Mouse (Mus musculus): ENCODE measurements around the gene Dok7. TPM values are rescaled to one million over a fixed set of nuclear protein-coding genes. Genes with fewer than 3 reads are reported as not detected.

Dok7 gene
- polyA plus RNA-seq (2014; fragmentation: Nextera tagmentation; extraction: Ambion mirVana): 2.8 and 3.3 TPM in 2 replicates

DNA sequence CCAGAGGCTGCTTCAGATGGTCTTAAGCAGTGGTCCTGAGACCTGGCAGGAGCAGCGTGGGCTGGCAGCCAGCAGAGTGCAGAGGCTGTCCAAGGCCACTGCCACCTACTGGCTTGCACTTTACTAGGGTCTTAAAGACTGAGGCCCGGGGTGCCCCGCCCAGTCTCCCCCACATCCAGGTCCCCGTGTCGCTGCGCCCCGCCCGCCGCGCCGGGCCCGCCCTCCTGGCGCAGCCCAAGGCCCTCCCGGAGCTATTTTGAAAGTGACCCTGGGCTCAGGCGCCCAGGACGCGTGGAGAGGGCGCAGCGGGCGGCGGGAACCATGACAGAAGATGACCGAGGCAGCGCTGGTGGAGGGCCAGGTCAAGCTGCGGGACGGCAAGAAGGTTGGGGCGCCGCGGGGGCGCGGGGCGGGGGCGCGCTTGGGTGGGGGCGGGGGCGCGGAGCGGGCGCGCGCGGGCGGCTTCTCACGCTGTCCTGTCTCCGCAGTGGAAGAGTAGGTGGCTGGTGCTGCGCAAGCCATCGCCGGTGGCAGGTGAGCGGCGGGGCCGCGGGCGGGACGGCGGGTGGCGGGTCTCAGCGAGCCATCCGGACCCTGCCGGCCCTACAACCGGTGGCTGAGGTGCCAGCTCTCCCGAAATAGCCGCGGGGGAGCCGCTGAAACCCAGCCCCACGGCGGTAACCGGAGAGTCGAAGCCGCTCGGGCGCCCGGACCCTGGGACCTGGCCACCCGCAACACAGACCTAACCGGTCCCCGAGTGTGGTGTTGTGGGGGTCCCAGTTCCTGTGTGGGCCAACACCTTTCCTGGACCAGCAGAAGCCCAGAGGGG is at the start of gene Dok7:
Gene Dok7 (plus strand): TSS at position 163 of the 829 bp plus-strand sequence.
- peak; percentile 55; the same call in 1 of the 2 replicates for ATAC-seq (replicated peaks; ENCODE audit: insufficient number of reproducible peaks, low FRiP score, low TSS enrichment)
- Histone ChIP-seq H3K4me2 (peak within 1 kb of the TSS; percentile 93), H3K27ac (ENCODE audit: low read depth, low read length) (no peak within 1 kb of the TSS), H3K36me3 (ENCODE audit: control insufficient read depth, insufficient read depth, low read length) (no peaks in the 10 kb centered on the region), H3K4me3 (ENCODE audit: low read depth, low read length) (peak within 1 kb of the TSS; percentile 67), H3K27me3 (ENCODE audit: control insufficient read depth, insufficient read depth, low read length) (peaks cover 43% of the 10 kb centered on the region), H3K9ac (ENCODE audit: low read depth, low read length) (peak within 1 kb of the TSS; percentile 76), H3K9me3 (replicated peaks; ENCODE audit: control insufficient read depth, low read length) (no peaks in the 10 kb centered on the region), H3K4me1 (ENCODE audit: control insufficient read depth, insufficient read depth, low read length) (peaks cover 22% of the 10 kb centered on the region)
- 2% methylated on average over 64 of the region's 74 CpGs for WGBS (ENCODE audit: insufficient replicate concordance)

DNA sequence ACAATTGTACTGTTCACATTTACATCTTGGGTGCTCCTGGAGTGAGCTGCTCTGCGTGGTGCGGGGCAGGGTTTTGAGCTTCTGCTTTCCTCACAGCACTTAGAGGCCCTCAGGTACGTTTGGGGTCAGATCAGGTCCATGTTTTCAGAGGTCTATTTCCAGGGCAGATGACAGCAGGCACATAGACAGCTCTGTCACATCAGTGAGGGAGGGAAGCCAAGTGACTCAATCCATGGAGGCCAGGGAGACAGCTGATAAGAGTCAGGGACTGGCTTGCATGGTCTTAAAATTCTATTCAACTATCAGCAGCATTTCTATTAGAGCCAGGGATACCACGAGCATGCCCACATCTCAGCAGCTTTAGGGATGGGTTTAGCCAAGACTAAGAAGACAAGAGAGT is 47.4 kb upstream of the Dok7 start:
- Histone ChIP-seq H3K27me3 (ENCODE audit: control insufficient read depth, insufficient read depth, low read length) (no peaks in the 10 kb centered on the region), H3K9ac (ENCODE audit: low read depth, low read length) (no peak overlapping the region), H3K36me3 (ENCODE audit: control insufficient read depth, insufficient read depth, low read length) (peaks cover 5% of the 10 kb centered on the region), H3K27ac (ENCODE audit: low read depth, low read length) (no peak overlapping the region), H3K4me1 (ENCODE audit: control insufficient read depth, insufficient read depth, low read length) (peaks cover 6% of the 10 kb centered on the region), H3K4me2 (no peak overlapping the region), H3K4me3 (ENCODE audit: low read depth, low read length) (no peak overlapping the region), H3K9me3 (replicated peaks; ENCODE audit: control insufficient read depth, low read length) (no peaks in the 10 kb centered on the region)
- WGBS (ENCODE audit: insufficient replicate concordance): 71% methylated on average over 4 of the region's 4 CpGs
- no peak for ATAC-seq (replicated peaks; ENCODE audit: insufficient number of reproducible peaks, low FRiP score, low TSS enrichment)

DNA sequence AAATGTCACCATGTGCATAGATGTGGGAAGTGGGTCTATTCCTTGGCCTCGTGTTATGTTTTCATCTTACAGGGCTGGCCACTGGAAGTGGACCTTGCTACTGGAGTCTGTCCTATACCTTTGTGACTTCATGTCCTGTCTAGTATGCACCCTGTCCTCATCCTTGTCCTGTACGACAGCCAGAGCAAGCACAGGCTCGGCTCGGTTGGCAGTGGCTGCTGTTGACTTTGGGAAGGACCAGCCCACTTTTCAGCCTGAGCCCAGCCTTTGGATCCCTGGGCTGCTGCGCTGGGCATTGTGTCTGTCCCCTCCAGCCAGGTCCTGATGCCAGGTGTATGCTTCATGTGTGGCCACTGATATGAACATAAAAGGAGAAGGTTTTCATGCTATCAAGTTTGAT is 45.9 kb upstream of the Dok7 start:
- WGBS (ENCODE audit: insufficient replicate concordance): 67% methylated on average over 5 of the region's 5 CpGs
- Histone ChIP-seq H3K9me3 (replicated peaks; ENCODE audit: control insufficient read depth, low read length) (no peaks in the 10 kb centered on the region), H3K27ac (ENCODE audit: low read depth, low read length) (no peak overlapping the region), H3K9ac (ENCODE audit: low read depth, low read length) (no peak overlapping the region), H3K4me2 (no peak overlapping the region), H3K4me1 (ENCODE audit: control insufficient read depth, insufficient read depth, low read length) (peaks cover 6% of the 10 kb centered on the region), H3K4me3 (ENCODE audit: low read depth, low read length) (no peak overlapping the region), H3K27me3 (ENCODE audit: control insufficient read depth, insufficient read depth, low read length) (no peaks in the 10 kb centered on the region), H3K36me3 (ENCODE audit: control insufficient read depth, insufficient read depth, low read length) (peaks cover 5% of the 10 kb centered on the region; the same call in 1 of the 2 replicates)
- ATAC-seq (replicated peaks; ENCODE audit: insufficient number of reproducible peaks, low FRiP score, low TSS enrichment): no peak

DNA sequence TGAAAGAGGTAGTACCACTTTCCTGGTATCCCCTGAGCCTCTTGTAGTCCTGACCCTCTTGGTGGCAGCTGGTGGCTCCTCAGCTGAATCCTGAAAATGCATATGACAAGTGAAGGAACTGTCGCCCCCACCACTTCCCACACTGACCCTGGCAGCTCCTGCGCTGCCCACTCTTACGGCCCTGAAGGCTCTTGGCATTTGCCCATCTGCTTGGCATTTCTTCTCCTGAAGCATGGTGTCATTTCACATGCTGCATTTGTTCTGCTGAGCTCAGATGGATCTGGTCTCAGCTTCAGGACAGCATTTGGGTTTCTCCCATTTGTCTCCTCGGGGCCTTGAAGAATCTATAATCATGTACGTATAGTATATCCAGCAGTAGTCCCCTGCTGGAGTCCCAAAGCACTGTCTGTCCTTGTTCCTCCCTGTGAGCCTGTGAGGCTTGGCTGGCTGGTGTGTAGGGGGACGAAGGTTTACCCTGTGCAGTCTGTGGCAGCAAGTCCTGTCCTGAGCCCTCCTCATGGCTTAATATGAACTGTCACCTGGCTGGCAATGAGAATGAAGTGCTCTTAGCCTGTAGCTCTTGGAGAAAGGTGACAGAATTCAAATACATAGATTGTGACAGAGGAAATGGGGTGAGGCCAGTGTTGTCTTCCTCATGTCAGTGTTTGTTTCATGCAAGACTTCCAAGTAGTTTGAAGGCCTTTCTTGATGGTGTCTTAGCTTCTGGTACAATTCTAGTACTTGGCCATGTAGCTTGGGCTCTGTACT is 45.2 kb upstream of the Dok7 start:
- H3K4me2 ChIP-seq: no peak overlapping the region
- 92% methylated on average over 6 of the region's 6 CpGs for WGBS (ENCODE audit: insufficient replicate concordance)
- no peaks in the 10 kb centered on the region for H3K9me3 ChIP-seq (replicated peaks; ENCODE audit: control insufficient read depth, low read length)
- H3K4me1 ChIP-seq (ENCODE audit: control insufficient read depth, insufficient read depth, low read length): peaks cover 6% of the 10 kb centered on the region
- peaks cover 5% of the 10 kb centered on the region; the same call in 1 of the 2 replicates for H3K36me3 ChIP-seq (ENCODE audit: control insufficient read depth, insufficient read depth, low read length)
- no peak for ATAC-seq (replicated peaks; ENCODE audit: insufficient number of reproducible peaks, low FRiP score, low TSS enrichment)
- H3K27me3 ChIP-seq (ENCODE audit: control insufficient read depth, insufficient read depth, low read length): no peaks in the 10 kb centered on the region
- H3K4me3 ChIP-seq (ENCODE audit: low read depth, low read length): no peak overlapping the region
- H3K9ac ChIP-seq (ENCODE audit: low read depth, low read length): no peak overlapping the region
- no peak overlapping the region for H3K27ac ChIP-seq (ENCODE audit: low read depth, low read length)

DNA sequence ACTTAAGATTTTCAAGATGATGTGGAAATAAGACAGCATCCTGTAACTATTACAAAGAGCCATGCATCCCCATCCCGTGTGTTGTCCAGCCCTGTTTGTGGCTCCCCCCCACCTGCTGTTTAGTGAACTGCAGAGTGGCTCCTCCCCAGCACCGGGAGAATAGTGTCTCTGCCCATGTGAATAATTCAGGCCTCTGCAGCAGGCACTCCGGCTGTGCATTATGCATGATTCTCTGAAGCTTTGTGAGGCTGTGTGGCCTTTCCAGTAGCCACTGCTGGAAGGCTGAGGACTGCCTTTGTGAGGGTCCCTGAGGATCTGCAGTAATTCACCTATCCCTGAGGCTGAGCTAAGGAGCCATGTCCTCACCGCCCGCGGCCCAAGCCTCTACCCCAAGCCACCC is 42.5 kb upstream of the Dok7 start:
- 79% methylated on average over 6 of the region's 6 CpGs for WGBS (ENCODE audit: insufficient replicate concordance)
- Histone ChIP-seq H3K36me3 (ENCODE audit: control insufficient read depth, insufficient read depth, low read length) (0 out of 2 replicates have a peak, but pooled peaks cover 2% of the 10 kb centered on the region), H3K27me3 (ENCODE audit: control insufficient read depth, insufficient read depth, low read length) (no peaks in the 10 kb centered on the region)

DNA sequence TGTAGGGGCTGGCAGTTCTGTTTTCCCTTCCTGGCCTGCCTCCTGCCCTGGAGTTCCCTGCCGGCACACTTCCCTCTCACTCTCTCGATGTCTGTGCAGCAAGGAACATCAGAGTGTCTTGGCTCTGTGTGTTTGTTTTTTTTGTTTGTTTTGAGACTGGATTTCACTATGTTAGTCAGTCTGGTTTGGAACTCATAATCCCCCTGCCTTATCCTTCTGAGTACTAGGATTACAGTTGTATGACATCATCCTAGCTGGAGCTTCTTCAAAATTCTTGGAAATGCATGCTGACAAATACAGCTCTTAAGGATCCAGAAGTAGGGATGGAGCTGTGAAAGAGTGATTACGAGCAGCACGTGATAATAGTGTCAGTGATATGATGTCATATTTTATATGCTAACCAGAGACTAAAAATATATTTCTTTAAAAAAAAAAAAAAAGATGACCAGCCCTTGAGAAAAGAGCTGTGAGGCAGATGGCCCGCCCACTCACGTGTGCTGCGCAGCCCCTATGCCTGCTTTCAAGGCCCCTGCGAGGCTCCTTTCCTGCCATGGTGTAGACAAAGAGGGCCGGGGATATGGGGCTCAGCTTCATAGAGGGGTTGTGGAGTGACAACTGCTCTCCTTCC is 36.8 kb upstream of the Dok7 start:
- Histone ChIP-seq H3K4me2 (no peak overlapping the region), H3K27me3 (ENCODE audit: control insufficient read depth, insufficient read depth, low read length) (no peaks in the 10 kb centered on the region), H3K36me3 (ENCODE audit: control insufficient read depth, insufficient read depth, low read length) (peaks cover 3% of the 10 kb centered on the region), H3K4me3 (ENCODE audit: low read depth, low read length) (no peak overlapping the region), H3K4me1 (ENCODE audit: control insufficient read depth, insufficient read depth, low read length) (peaks cover 17% of the 10 kb centered on the region), H3K9me3 (replicated peaks; ENCODE audit: control insufficient read depth, low read length) (no peaks in the 10 kb centered on the region), H3K9ac (ENCODE audit: low read depth, low read length) (no peak overlapping the region), H3K27ac (ENCODE audit: low read depth, low read length) (no peak overlapping the region)
- 70% methylated on average over 9 of the region's 9 CpGs for WGBS (ENCODE audit: insufficient replicate concordance)
- ATAC-seq (replicated peaks; ENCODE audit: insufficient number of reproducible peaks, low FRiP score, low TSS enrichment): no peak

More for the DNA sequence above, 42.5 kb upstream of the Dok7 start:
- H3K9me3 ChIP-seq (replicated peaks; ENCODE audit: control insufficient read depth, low read length): no peaks in the 10 kb centered on the region
- peaks cover 4% of the 10 kb centered on the region for H3K4me1 ChIP-seq (ENCODE audit: control insufficient read depth, insufficient read depth, low read length)
- H3K4me2 ChIP-seq: no peak overlapping the region
- H3K4me3 ChIP-seq (ENCODE audit: low read depth, low read length): no peak overlapping the region
- no peak for ATAC-seq (replicated peaks; ENCODE audit: insufficient number of reproducible peaks, low FRiP score, low TSS enrichment)
- no peak overlapping the region for H3K27ac ChIP-seq (ENCODE audit: low read depth, low read length)
- H3K9ac ChIP-seq (ENCODE audit: low read depth, low read length): no peak overlapping the region

DNA sequence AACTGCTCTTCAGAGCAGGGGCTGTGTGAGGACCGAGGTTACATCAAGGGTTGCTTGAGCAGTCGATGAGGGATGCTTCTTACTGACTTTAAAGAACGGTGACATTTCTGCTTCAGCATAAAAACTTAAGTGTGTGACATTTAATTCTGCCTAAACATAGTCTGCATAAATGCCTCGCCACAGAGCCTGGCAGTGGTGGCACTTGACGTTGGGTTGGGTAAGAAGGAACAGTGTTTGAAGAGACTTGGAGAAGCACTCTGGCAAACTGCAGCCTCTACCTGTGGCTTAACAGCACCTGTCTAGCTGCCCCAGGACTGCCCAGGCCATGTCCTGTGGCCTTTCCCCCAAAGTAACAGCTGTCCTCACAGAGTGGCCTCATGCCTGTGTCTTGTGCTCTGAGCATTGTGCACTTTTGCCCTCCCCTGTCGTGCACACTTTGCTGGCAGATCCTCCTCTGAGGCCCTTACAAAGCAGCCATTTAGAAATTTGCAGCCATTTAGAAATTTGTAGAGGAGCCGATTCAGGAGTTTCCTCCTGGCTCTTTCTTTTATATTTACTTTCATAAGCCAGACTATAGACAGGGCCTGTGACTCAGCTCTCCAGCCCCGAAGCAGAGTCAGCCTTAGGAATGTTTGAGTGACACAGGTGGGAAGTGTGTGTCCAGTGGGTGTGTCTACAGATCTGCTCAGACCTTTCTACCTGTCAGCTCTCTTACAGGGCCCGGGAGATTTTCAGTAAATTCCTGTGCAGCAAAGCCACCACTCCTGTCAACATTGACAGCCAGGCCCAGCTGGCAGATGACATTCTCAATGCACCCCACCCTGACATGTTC is 35.9 kb upstream of the Dok7 start:
- H3K4me2 ChIP-seq: no peak overlapping the region
- H3K27me3 ChIP-seq (ENCODE audit: control insufficient read depth, insufficient read depth, low read length): no peaks in the 10 kb centered on the region
- H3K4me3 ChIP-seq (ENCODE audit: low read depth, low read length): no peak overlapping the region
- H3K9ac ChIP-seq (ENCODE audit: low read depth, low read length): no peak overlapping the region
- H3K9me3 ChIP-seq (replicated peaks; ENCODE audit: control insufficient read depth, low read length): no peaks in the 10 kb centered on the region
- H3K27ac ChIP-seq (ENCODE audit: low read depth, low read length): no peak overlapping the region
- 78% methylated on average over 9 of the region's 9 CpGs for WGBS (ENCODE audit: insufficient replicate concordance)
- ATAC-seq (replicated peaks; ENCODE audit: insufficient number of reproducible peaks, low FRiP score, low TSS enrichment): no peak
- H3K36me3 ChIP-seq (ENCODE audit: control insufficient read depth, insufficient read depth, low read length): peaks cover 3% of the 10 kb centered on the region
- H3K4me1 ChIP-seq (ENCODE audit: control insufficient read depth, insufficient read depth, low read length): peaks cover 17% of the 10 kb centered on the region

DNA sequence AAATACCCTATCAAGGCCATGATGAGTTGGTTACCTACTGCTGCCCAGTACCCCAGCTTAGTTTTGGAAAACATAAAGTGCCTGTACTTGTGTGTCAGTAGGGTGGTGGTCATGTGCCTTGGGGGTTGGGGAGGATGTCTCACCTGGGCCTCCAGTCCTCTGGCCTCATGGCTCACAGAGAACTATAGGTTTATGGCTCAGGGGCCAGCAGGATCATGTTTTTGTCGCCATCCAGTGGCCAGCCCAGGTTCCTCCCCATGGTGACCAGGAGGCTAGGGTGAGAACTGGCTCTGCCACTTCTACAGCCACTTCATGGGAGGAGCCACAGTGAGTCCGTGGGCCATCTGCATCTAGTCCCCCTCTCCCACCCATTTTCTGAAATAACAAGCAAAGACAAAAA is 31.6 kb upstream of the Dok7 start:
- no peak overlapping the region for H3K27ac ChIP-seq (ENCODE audit: low read depth, low read length)
- no peak; the same call in 1 of the 2 replicates for ATAC-seq (replicated peaks; ENCODE audit: insufficient number of reproducible peaks, low FRiP score, low TSS enrichment)
- peaks cover 17% of the 10 kb centered on the region for H3K4me1 ChIP-seq (ENCODE audit: control insufficient read depth, insufficient read depth, low read length)
- H3K4me3 ChIP-seq (ENCODE audit: low read depth, low read length): no peak overlapping the region
- no peak overlapping the region for H3K4me2 ChIP-seq
- peaks cover 30% of the 10 kb centered on the region for H3K36me3 ChIP-seq (ENCODE audit: control insufficient read depth, insufficient read depth, low read length)
- no peaks in the 10 kb centered on the region for H3K27me3 ChIP-seq (ENCODE audit: control insufficient read depth, insufficient read depth, low read length)
- whole genome bisulfite sequencing (ENCODE audit: insufficient replicate concordance): 15% methylated on average over 2 of the region's 2 CpGs
- no peak overlapping the region for H3K9ac ChIP-seq (ENCODE audit: low read depth, low read length)
- no peaks in the 10 kb centered on the region for H3K9me3 ChIP-seq (replicated peaks; ENCODE audit: control insufficient read depth, low read length)
